Mouse (Mus musculus): ENCODE measurements around the gene Glrx3.

Glrx3 gene

GRCm38 (mm10) chr7:137477950-137478620 lies 40.7 kb downstream of the Glrx3 start:
- peak; percentile 87 to 98 for DNase-seq

- no peak for DNase-seq
Measured at GRCm38 (mm10) chr7:137478621-137478982, 41.2 kb downstream of the Glrx3 start.

- no peak for DNase-seq
Measured at GRCm38 (mm10) chr7:137480839-137481238, 43.4 kb downstream of the Glrx3 start.

- DNase-seq: no peak
Measured at GRCm38 (mm10) chr7:137483987-137484386, 46.6 kb downstream of the Glrx3 start.

- no peak for DNase-seq
Measured at GRCm38 (mm10) chr7:137488391-137488790, 51.0 kb downstream of the Glrx3 start.

- no peak for DNase-seq
Measured at GRCm38 (mm10) chr7:137490711-137491110, 53.3 kb downstream of the Glrx3 start.

- no peak for DNase-seq
Measured at GRCm38 (mm10) chr7:137492307-137492973, 55.0 kb downstream of the Glrx3 start.

GRCm38 (mm10) chr7:137498736-137499135 lies 61.3 kb downstream of the Glrx3 start:
- no peak for DNase-seq

GRCm38 (mm10) chr7:137517588-137517987 lies 80.2 kb downstream of the Glrx3 start:
- DNase-seq: no peak

GRCm38 (mm10) chr7:137518028-137518576 lies 80.7 kb downstream of the Glrx3 start:
- no peak for DNase-seq
